Comparison of ENCODE assay signal across 9 mouse cellular contexts in the genomic region with DNA sequence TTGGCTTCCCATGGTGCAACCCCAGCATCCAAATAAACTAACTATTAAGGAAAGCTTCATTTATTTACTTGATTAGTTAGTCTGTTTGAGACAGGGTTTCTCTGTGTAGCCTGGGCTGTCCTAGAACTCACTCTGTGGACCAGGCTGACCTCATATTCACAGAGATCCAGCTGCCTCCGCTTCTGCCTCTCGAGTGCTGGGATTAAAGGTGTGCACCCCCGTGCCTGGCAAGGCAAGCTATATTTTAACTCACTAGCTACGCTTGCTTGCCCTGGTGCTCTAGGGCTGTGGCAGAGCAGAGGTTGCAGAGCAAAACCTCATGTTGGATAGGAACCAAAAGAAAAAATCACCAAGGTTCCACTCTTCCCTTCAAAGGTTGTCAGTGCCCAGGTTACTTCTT. TPM values are rescaled to one million over a fixed set of nuclear protein-coding genes. Genes with fewer than 3 reads are reported as not detected.
DNase-seq lines count a peak whose midpoint lies in the region; ATAC-seq and TF ChIP-seq lines count a peak whose summit lies in the region.
"Had no signal": no experiment of that assay in that cellular context is flagged by ENCODE, and none has a peak within 500 bp of the region (broad histone marks: within the 10 kb centered on the region; RNA-seq: fewer than 3 reads in every experiment).

No protein-coding gene starts in this region.

- H3K4me3 ChIP-seq in E14TG2a.4 (replicated peaks; ENCODE audit: low read length), result peak overlapping the region; percentile 73
- peak overlapping the region; percentile 58 for H3K4me3 ChIP-seq in bone marrow macrophage, adult 2 months (ENCODE audit: insufficient read depth, low read length)
- peak overlapping the region; percentile 50 for H3K4me3 ChIP-seq in intestine, embryonic 15.5 days (replicated peaks)
- no peak overlapping the region for H3K4me3 ChIP-seq in liver, embryonic 15.5 days (replicated peaks)

- TF ChIP-seq POLR2A in bone marrow macrophage, adult 2 months (IDR thresholded peaks at IDR 0.05; ENCODE audit: borderline replicate concordance, low read depth, low read length), result no peak

- ATAC-seq in intestine, embryonic 15.5 days, result no peak
- no peak for ATAC-seq in liver, embryonic 15.5 days (ENCODE audit: insufficient read depth)

- H3K9me3 ChIP-seq in E14TG2a.4 (ENCODE audit: low read length), result no peaks in the 10 kb centered on the region
- H3K9me3 ChIP-seq in intestine, embryonic 15.5 days, result no peaks in the 10 kb centered on the region
- no peaks in the 10 kb centered on the region for H3K9me3 ChIP-seq in liver, embryonic 15.5 days (replicated peaks)

- DNase-seq in gastrocnemius, postnatal 4 days (ENCODE audit: low spot score in 2 of 2), result no peak
- no peak for DNase-seq in layer of hippocampus, adult 8-10 months (ENCODE audit: low spot score in 2 of 2)
- DNase-seq in left cerebral cortex, adult 9 months (ENCODE audit: low spot score in 2 of 2), result no peak
- DNase-seq: thymus, adult 2 months had no signal

- H3K9ac ChIP-seq in intestine, embryonic 15.5 days, result peak overlapping the region; percentile 60
- no peak overlapping the region for H3K9ac ChIP-seq in liver, embryonic 15.5 days

- WGBS in intestine, embryonic 15.5 days, result 52% methylated on average over 4 of the region's 4 CpGs
- 56% methylated on average over 4 of the region's 4 CpGs for WGBS in liver, embryonic 15.5 days (ENCODE audit: insufficient replicate concordance)

- H3K27me3 ChIP-seq in E14TG2a.4 (ENCODE audit: insufficient read depth, low read length), result peaks cover 3% of the 10 kb centered on the region; the same call in 1 of the 2 replicates
- H3K27me3 ChIP-seq in intestine, embryonic 15.5 days (replicated peaks), result no peaks in the 10 kb centered on the region
- H3K27me3 ChIP-seq in liver, embryonic 15.5 days, result 0 out of 2 replicates have a peak, but pooled peaks cover 3% of the 10 kb centered on the region

- H3K36me3 ChIP-seq in E14TG2a.4 (ENCODE audit: insufficient read depth, low read length), result peaks cover 12% of the 10 kb centered on the region
- H3K36me3 ChIP-seq in intestine, embryonic 15.5 days, result no peaks in the 10 kb centered on the region
- H3K36me3 ChIP-seq in liver, embryonic 15.5 days (replicated peaks), result no peaks in the 10 kb centered on the region

- H3K27ac ChIP-seq in bone marrow macrophage, adult 2 months (ENCODE audit: insufficient read depth, low read depth, low read length), result no peak overlapping the region
- H3K27ac ChIP-seq in intestine, embryonic 15.5 days, result no peak overlapping the region
- no peak overlapping the region for H3K27ac ChIP-seq in liver, embryonic 15.5 days (replicated peaks)

- TF ChIP-seq CTCF in E14TG2a.4 (conservative IDR thresholded peaks at IDR 0.05; ENCODE audit: low read length), result no peak
- TF ChIP-seq CTCF in bone marrow macrophage, adult 2 months (IDR thresholded peaks at IDR 0.05; ENCODE audit: low read depth, low read length), result no peak

- H3K4me1 ChIP-seq in E14TG2a.4 (replicated peaks; ENCODE audit: low read depth, low read length), result peaks cover 19% of the 10 kb centered on the region
- peaks cover 8% of the 10 kb centered on the region for H3K4me1 ChIP-seq in bone marrow macrophage, adult 2 months (ENCODE audit: control insufficient read depth, insufficient read depth, low read length)
- H3K4me1 ChIP-seq in intestine, embryonic 15.5 days (replicated peaks), result no peaks in the 10 kb centered on the region
- H3K4me1 ChIP-seq in liver, embryonic 15.5 days (replicated peaks), result peaks cover 17% of the 10 kb centered on the region

- peak overlapping the region; percentile 60 for H3K4me2 ChIP-seq in intestine, embryonic 15.5 days (replicated peaks)
- H3K4me2 ChIP-seq in liver, embryonic 15.5 days, result peak overlapping the region; percentile 66

RNA-seq across cellular contexts. Expression of a gene that starts 13.6 kb away (rescaled TPM):
- polyA plus RNA-seq in bone marrow macrophage, adult 2 months (2012; ENCODE audit: insufficient read depth, insufficient read length, missing spikeins), result not detected in 2 replicates
- polyA plus RNA-seq in intestine, embryonic 15.5 days (2015; fragmentation: Nextera tagmentation; extraction: Ambion mirVana), result not detected in 2 replicates
- not detected in 2 replicates for polyA plus RNA-seq in liver, embryonic 15.5 days (2015; fragmentation: Nextera tagmentation; extraction: Ambion mirVana)
- total RNA-seq in gastrocnemius, postnatal 4 days (2021), result not detected
- under 1 TPM in 3 of 4 experiments, not detected in 1; 0.32 to 0.58 (median 0.45) TPM for total RNA-seq in layer of hippocampus, adult 8-10 months (2022)
- total RNA-seq: liver, adult 2 months had no signal
- polyA plus RNA-seq: liver, adult 2 months had no signal

RNA-seq across cellular contexts. Expression of a gene that starts 16.8 kb away (rescaled TPM):
- polyA plus RNA-seq in bone marrow macrophage, adult 2 months (2012; ENCODE audit: insufficient read depth, insufficient read length, missing spikeins), result not detected in 2 replicates
- polyA plus RNA-seq in intestine, embryonic 15.5 days (2015; fragmentation: Nextera tagmentation; extraction: Ambion mirVana), result 8.1 and 8.6 TPM in 2 replicates
- 1.4 and 1.8 TPM in 2 replicates for polyA plus RNA-seq in liver, embryonic 15.5 days (2015; fragmentation: Nextera tagmentation; extraction: Ambion mirVana)
- 10 to 100 TPM; 16.9 to 19.0 TPM for total RNA-seq in gastrocnemius, postnatal 4 days (2021)
- 10 to 100 TPM in 3 of 4 experiments, 1 to 10 TPM in 1; 9.1 to 16.5 (median 12.0) TPM for total RNA-seq in layer of hippocampus, adult 8-10 months (2022)

RNA-seq across cellular contexts. Expression of a gene that starts 27.4 kb away (rescaled TPM):
- 3.3 and 4.7 TPM in 2 replicates for polyA plus RNA-seq in bone marrow macrophage, adult 2 months (2012; ENCODE audit: insufficient read depth, insufficient read length, missing spikeins)
- polyA plus RNA-seq in intestine, embryonic 15.5 days (2015; fragmentation: Nextera tagmentation; extraction: Ambion mirVana), result 2.7 and 2.8 TPM in 2 replicates
- 0.44 and 0.46 TPM in 2 replicates for polyA plus RNA-seq in liver, embryonic 15.5 days (2015; fragmentation: Nextera tagmentation; extraction: Ambion mirVana)
- 1 to 10 TPM; 1.1 to 2.7 TPM for total RNA-seq in gastrocnemius, postnatal 4 days (2021)
- total RNA-seq in layer of hippocampus, adult 8-10 months (2022), result 1 to 10 TPM; 4.9 to 7.4 (median 5.8) TPM

RNA-seq across cellular contexts. Expression of a gene that starts 34.5 kb away (rescaled TPM):
- 3.7 and 4.4 TPM in 2 replicates for polyA plus RNA-seq in bone marrow macrophage, adult 2 months (2012; ENCODE audit: insufficient read depth, insufficient read length, missing spikeins)
- polyA plus RNA-seq in intestine, embryonic 15.5 days (2015; fragmentation: Nextera tagmentation; extraction: Ambion mirVana), result 61.4 and 62.2 TPM in 2 replicates
- 21.7 and 22.4 TPM in 2 replicates for polyA plus RNA-seq in liver, embryonic 15.5 days (2015; fragmentation: Nextera tagmentation; extraction: Ambion mirVana)
- total RNA-seq in gastrocnemius, postnatal 4 days (2021), result 10 to 100 TPM; 23.5 to 25.1 TPM
- total RNA-seq in layer of hippocampus, adult 8-10 months (2022), result 10 to 100 TPM; 14.1 to 24.1 (median 15.9) TPM

RNA-seq across cellular contexts. Expression of a gene that starts 39.1 kb away (rescaled TPM):
- 2,262 and 2,432 TPM in 2 replicates for polyA plus RNA-seq in bone marrow macrophage, adult 2 months (2012; ENCODE audit: insufficient read depth, insufficient read length, missing spikeins)
- 1,017 and 1,034 TPM in 2 replicates for polyA plus RNA-seq in intestine, embryonic 15.5 days (2015; fragmentation: Nextera tagmentation; extraction: Ambion mirVana)
- 434 and 517 TPM in 2 replicates for polyA plus RNA-seq in liver, embryonic 15.5 days (2015; fragmentation: Nextera tagmentation; extraction: Ambion mirVana)
- total RNA-seq in gastrocnemius, postnatal 4 days (2021), result 1,000 to 10,000 TPM; 1,219 to 1,338 TPM
- total RNA-seq in layer of hippocampus, adult 8-10 months (2022), result 100 to 1,000 TPM; 779 to 924 (median 859) TPM
